Mouse (Mus musculus): ENCODE data around the gene Ghitm. TPM values are rescaled to one million over a fixed set of nuclear protein-coding genes. Genes with fewer than 3 reads are reported as not detected.
"Not testable (repeated sequence)": the region's sequence is repeated elsewhere in the genome, so short reads cannot be mapped to it uniquely, and the experiment has no call there.

Ghitm gene
- 100 to 1,000 TPM; 409 to 411 TPM for total RNA-seq (2021)

DNA sequence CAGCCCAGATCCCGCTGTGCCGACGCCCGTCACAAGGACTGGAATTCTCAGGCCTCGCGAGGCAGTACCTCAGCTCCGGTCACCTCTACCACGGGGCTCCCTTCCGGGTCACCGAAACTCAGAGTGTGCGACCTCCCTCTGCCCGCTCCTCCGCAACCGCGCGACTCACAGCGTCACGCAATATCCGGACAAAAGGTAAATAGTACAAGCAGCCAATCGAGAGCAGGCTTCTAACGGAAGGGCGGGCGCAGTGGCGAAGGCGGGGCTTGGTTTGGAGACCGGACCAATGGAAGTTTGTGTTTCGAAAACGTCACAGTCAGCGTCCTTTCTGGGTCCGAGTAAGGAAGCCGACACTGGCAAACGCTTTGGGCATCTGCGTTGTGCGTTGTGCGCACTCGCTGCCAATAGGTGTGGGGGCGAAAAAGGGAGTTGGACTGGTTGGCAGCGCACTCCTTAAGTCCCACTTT, at the start of gene Ghitm:
TSS of gene Ghitm (minus strand) at position 146 of the 467 bp plus-strand sequence.
- intact Hi-C loops (cut with DNase I): loop anchor here (10.0 kb wide), 1 partner anchor 170 kb away; the partner anchor contains the start of gene Ccser2
- peak; percentile 98 to 99 for DNase-seq (ENCODE audit: low spot score in 2 of 2)

DNA sequence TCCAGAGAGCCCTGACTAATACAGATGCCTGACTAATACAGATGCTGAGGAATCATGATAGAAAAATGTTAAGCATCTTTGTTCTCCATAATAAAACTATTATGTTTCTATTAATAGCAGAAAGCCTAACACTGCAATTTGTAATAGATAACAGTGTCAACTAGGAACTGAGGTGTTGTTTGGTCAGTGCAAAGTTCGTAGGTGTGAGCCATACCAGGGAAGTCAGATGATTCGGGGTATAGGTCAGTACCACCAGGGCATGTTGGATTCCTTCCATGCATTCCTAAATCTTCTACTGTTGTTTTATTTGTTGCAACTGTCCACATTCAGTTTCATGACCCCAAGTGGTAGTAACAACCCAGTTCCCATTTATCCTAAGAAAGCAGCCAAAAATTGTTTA, 49.8 kb upstream of the Ghitm start:
- DNase-seq (ENCODE audit: low spot score in 2 of 2): no peak
- intact Hi-C loops (cut with DNase I): no loop called here

- intact Hi-C loops (cut with DNase I): no loop called here
- DNase-seq (ENCODE audit: low spot score in 2 of 2): no peak
Observed at GRCm38 (mm10) chr14:37174484-37174883, 39.4 kb upstream of the Ghitm start.

- intact Hi-C loops (cut with DNase I): no loop called here
- DNase-seq (ENCODE audit: low spot score in 2 of 2): peak in 1 of 2 experiments; percentile 47
Observed at GRCm38 (mm10) chr14:37165266-37165926, 30.3 kb upstream of the Ghitm start.

DNA sequence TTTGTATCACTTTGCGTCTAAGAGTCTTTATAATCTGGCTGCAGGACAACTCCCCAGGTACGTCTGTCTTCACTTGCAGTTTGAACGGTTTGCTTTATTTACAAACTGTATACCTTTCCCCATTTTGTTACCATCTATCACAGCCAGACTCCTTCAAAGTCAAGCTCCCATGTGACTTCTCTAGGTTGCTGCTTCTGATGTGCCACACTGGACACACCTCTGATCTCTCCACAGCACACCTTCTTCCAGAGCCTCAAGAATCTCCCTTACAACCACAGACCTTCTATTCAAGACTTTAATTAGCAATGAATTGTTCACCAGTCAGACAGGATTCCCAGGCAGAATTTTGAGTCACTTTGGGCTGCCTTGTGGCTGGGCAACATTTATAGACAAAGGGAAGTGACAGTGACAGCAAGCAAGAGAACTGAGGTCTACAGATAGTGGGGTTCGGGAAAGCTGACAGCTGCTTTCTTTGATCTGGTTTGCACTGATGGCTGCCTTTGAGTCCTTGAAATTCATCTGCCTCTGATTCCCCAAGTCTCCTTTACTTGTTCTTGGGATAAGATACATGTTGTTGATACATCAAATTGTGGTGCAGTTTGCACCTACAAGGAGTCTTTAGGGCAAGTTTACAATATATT, 29.4 kb upstream of the Ghitm start:
- DNase-seq (ENCODE audit: low spot score in 2 of 2): no peak

DNA sequence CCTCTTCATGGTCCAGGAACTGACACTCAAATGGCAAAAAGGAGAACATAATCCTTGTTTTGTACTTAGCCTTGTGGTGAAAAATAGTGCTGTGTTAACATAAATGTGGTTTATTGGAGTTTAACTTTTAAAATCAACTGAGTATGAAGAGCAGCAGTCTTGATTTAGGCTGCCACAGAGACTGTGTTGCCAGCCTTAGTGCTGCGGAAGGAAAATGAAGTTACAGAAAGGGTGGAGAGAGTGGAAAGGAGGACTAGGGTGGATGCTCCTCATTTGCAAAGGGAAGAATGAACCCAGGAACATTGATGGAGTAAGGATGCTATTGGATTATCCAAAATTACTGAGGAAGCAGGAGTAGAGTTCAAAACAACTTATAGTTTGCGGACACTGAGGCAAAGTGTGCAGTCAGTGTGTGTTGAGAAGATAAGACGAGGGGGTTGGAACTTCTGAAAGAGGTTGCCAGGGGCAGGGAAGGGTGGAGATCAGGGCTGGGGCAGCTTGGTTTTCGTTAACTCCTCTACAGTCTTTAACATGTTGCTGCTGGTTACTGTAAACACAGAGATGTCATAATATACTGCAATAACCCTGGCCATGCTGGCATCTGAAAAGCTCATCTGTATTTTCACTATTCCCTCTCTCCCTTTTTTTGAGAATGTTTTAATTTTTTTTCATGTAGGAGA, 28.3 kb upstream of the Ghitm start:
- intact Hi-C loops (cut with DNase I): no loop called here
- DNase-seq (ENCODE audit: low spot score in 2 of 2): no peak

More for the DNA sequence above, 29.4 kb upstream of the Ghitm start:
- intact Hi-C loops (cut with DNase I): no loop called here

DNA sequence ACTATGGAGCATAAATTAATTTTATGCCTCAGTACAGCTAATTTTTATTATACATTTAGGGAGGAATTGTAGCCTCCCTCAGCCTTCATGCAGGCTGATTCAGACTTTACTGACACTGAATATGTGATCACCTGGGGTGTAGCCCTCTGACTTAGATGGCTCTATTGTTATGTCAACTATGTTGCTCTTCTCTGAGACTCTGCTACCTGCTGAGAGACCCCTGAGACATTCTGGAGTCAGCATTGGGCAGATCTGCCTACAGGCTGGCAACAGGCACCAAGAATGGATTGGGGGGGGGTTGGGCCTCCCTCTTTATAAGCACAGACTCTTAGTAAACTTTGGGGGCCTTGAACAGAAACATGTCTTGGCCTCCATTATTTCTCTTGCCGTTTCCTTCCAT, 19.3 kb upstream of the Ghitm start:
- no peak for DNase-seq (ENCODE audit: low spot score in 2 of 2)
- intact Hi-C loops (cut with DNase I): no loop called here

GRCm38 (mm10) chr14:37139051-37139710, 4.1 kb upstream of the Ghitm start:
- intact Hi-C loops (cut with DNase I): loop anchor here (10.0 kb wide), 1 partner anchor 174 kb away; the partner anchor contains the start of gene Ccser2
- no peak for DNase-seq (ENCODE audit: low spot score in 2 of 2)

- intact Hi-C loops (cut with DNase I): loop anchor here (10.0 kb wide), 1 partner anchor 173 kb away; the partner anchor contains the start of gene Ccser2
Observed at GRCm38 (mm10) chr14:37137596-37137995, 2.5 kb upstream of the Ghitm start.

GRCm38 (mm10) chr14:37136110-37136509, 1.0 kb upstream of the Ghitm start:
- no peak for DNase-seq (ENCODE audit: low spot score in 2 of 2)
- intact Hi-C loops (cut with DNase I): loop anchor here (10.0 kb wide), 1 partner anchor 171 kb away; the partner anchor contains the start of gene Ccser2

More at GRCm38 (mm10) chr14:37137596-37137995, 2.5 kb upstream of the Ghitm start:
- not testable (repeated sequence) for DNase-seq (ENCODE audit: low spot score in 2 of 2)

- intact Hi-C loops (cut with DNase I): loop anchor here (10.0 kb wide), 1 partner anchor 171 kb away; the partner anchor contains the start of gene Ccser2
- no peak for DNase-seq (ENCODE audit: low spot score in 2 of 2)
Observed at GRCm38 (mm10) chr14:37135671-37136070, 599 bp upstream of the Ghitm start.

DNA sequence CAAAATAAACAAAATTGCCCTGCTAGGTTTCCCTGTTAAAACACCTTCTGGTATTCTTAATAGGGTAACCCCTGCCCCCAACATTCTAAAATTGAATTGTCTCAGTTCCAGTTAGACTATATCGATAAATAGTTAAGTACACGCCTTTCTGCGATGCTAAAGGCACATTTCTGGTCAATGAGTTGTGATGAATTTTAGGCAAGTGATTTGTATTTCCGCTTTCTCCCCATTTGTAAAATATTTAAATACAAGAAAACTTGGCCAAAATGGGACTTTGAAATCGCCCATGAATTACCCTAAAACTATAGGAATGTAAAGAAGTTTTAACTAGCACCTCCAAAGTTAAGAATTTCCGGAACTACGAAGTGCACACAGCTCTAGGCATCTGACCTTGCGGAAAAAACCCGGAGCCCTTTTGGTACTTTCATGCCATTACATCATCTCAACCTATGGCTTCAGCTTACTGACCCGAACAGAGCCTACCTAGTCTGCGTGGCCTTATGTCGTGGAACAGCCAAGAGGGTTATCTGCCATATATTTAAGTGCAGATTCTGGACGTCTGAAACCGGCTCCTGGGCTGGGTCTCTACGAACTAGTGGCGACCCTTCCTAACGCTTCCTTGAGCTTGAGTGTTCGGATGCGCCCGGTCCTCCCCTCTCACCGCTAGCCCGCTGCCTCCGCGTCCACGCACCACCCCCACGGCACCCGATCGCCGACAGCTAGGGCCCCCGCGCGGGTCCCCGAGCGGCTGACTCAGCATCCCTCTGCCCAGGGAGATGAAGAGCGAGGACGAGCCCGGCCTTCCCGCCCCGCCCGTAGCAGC, 557 bp downstream of the Ghitm start:
- intact Hi-C loops (cut with DNase I): loop anchor here (10.0 kb wide), 1 partner anchor 170 kb away; the partner anchor contains the start of gene Ccser2
- no peak for DNase-seq (ENCODE audit: low spot score in 2 of 2)

DNA sequence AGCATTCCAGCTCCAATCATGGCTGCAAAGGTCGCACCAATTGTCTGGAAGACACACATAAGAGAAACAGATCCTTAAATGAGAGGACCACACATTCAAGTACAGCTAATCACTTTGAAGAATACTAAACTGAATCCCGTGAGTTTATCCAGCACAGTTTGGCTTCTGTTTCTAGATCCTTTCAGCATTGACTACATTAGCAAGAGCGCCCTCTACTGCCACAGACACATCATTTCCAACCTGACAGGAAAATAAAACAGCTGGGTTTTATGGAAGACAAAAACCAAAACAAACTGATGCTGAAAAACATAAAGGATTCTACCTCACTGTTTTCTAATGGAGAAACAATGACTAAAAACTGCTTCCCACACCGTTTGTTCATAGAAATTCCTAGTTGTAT, 7.4 kb downstream of the Ghitm start:
- intact Hi-C loops (cut with DNase I): loop anchor here (1.0 to 5.0 kb wide), 3 partner anchors 80 to 260 kb away; partner anchors contain the start of gene Rgr
- DNase-seq (ENCODE audit: low spot score in 2 of 2): peak; percentile 57 to 64

DNA sequence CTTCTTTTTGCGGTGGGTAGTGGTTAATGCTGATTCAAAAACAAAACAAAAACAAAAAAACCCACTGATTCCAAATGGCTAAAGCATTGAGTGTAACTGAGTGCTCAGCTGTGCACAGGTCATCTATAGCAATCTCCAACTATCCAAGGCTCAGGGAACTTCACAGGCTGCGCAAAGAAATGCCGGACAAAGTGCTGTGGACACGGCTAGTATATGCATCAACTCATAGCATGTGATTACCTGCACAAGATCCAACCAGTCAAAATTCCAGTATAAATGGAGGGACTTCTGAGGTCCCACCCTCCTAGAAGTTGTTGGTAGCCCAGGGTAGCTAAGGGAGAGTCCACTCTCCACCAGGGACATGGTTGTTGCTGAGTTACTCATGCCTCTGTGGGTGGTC, 15.8 kb downstream of the Ghitm start:
- no peak for DNase-seq (ENCODE audit: low spot score in 2 of 2)
- intact Hi-C loops (cut with DNase I): no loop called here

DNA sequence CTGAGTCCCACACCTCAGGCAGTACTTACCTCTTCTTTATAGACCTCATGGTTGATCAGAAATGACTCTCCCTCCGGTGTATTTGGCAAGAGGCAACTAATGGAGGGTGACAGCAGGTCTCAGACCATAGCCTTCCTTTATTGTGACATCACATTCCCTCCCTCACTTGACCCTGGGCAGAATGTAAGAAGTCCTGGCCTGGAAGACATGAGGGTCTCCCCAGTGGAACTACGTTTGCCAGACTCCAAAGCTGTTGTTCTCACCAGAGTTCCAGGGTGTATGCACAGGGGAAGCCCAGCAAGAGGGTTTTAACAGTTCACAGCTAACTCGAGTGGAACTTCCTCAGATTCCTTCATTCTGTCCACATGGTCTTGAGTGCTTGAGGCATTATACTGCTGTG, 21.1 kb downstream of the Ghitm start, which contains the start of gene 2610528A11Rik:
TSS of gene 2610528A11Rik (minus strand) at position 101 of the 400 bp plus-strand sequence.
- DNase-seq (ENCODE audit: low spot score in 2 of 2): no peak
- intact Hi-C loops (cut with DNase I): no loop called here

GRCm38 (mm10) chr14:37112931-37113330, 22.1 kb downstream of the Ghitm start:
- intact Hi-C loops (cut with DNase I): no loop called here
- DNase-seq (ENCODE audit: low spot score in 2 of 2): no peak

GRCm38 (mm10) chr14:37111371-37111770, 23.7 kb downstream of the Ghitm start:
- intact Hi-C loops (cut with DNase I): no loop called here

GRCm38 (mm10) chr14:37110456-37110855, 24.6 kb downstream of the Ghitm start:
- no peak for DNase-seq (ENCODE audit: low spot score in 2 of 2)
- intact Hi-C loops (cut with DNase I): no loop called here

More at GRCm38 (mm10) chr14:37111371-37111770, 23.7 kb downstream of the Ghitm start:
- DNase-seq (ENCODE audit: low spot score in 2 of 2): no peak

GRCm38 (mm10) chr14:37109975-37110374, 25.1 kb downstream of the Ghitm start:
- no peak for DNase-seq (ENCODE audit: low spot score in 2 of 2)
- intact Hi-C loops (cut with DNase I): no loop called here
